Mouse (Mus musculus) CH12.LX (cell line): ENCODE results near the gene Lrmda.

ENCODE experiments used
- CTCF ChIP-seq, 2 experiments: IDR thresholded peaks in 1 of 2; conservative IDR thresholded peaks in 1 of 2; 2 replicates each; pipeline ENCODE4 v1.5.1; 2011 to 2012; ENCODE audit warnings: low read depth in 2 of 2, low read length in 2 of 2, improper control_type of control experiment in 1 of 2, inconsistent platforms in 1 of 2, mild to moderate bottlenecking in 1 of 2, moderate library complexity in 1 of 2
- EP300 ChIP-seq: IDR thresholded peaks from 2 replicates; pipeline ENCODE4 v1.6.1; 2011; ENCODE audit warnings: low read length, improper control_type of control experiment
- MYC ChIP-seq: IDR thresholded peaks from 2 replicates; pipeline ENCODE4 v1.6.1; 2011; ENCODE audit warnings: low read depth, mild to moderate bottlenecking, improper control_type of control experiment, low read length
- POLR2A ChIP-seq: IDR thresholded peaks from 2 replicates; pipeline ENCODE4 v1.6.1; 2011; ENCODE audit warnings: low read depth, mild to moderate bottlenecking, improper control_type of control experiment, low read length
- ZNF384 ChIP-seq: IDR thresholded peaks from 2 replicates; pipeline ENCODE4 v1.6.1; 2012; ENCODE audit warnings: low read depth, low read length, improper control_type of control experiment, inconsistent platforms

- TF ChIP-seq POLR2A = no peak
- TF ChIP-seq ZNF384 = no peak
- TF ChIP-seq EP300 = no peak
- TF ChIP-seq MYC = no peak
- no peak for TF ChIP-seq CTCF (conservative IDR thresholded peaks at IDR 0.05 in 1 of 2, IDR thresholded peaks at IDR 0.05 in 1 of 2; ENCODE audit: low read depth in 2 of 2, low read length in 2 of 2)
Observed at GRCm38 (mm10) chr14:22105855-22106254, 86.3 kb downstream of the Lrmda start.
